Mouse (Mus musculus) central nervous system, embryonic 18 days (tissue): ENCODE results near the gene Gm8773. TPM values are rescaled to one million over a fixed set of nuclear protein-coding genes. Genes with fewer than 3 reads are reported as not detected.

Experiments used
- polyA plus RNA-seq: library from polyadenylated mRNA; depleted of rRNA; stranded (reverse); fragments of >200 nt; gene quantifications from 2 replicates; pipeline ENCODE4 v1.2.3, GENCODE M21; 2012; rRNA removed

Gene Gm8773
- polyA plus RNA-seq = 11.0 and 13.1 TPM in 2 replicates

DNA sequence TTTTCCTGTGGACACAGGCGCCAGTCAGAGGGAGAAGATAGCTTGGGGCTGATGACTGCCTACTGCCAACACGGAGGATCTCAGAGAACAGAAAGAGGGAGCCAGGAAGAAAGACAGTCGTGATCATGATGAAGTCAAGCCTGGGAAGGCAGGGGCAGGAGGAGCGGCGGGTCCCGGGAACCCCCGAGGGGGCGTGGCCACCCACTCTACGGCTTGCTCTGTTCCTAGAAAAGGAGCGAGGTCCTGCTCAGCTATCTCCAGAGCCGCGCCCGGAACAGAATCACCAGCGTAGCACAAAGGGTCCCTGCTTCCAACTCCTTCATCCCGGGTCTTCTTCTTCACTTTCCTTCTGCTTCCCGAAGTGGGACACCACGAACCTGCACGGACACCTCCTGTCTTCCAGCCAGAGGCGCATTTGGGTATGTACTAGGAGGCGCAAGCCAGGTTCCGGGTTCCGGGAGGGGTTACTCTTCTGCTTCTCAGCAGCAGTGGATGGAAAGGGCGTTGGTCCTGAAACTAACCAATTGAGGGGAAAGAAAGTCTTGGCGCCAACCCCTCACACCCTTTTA, at the start of gene Gm8773:
Gm8773 (plus strand) TSS at position 51 of the 569 bp plus-strand sequence.

DNA sequence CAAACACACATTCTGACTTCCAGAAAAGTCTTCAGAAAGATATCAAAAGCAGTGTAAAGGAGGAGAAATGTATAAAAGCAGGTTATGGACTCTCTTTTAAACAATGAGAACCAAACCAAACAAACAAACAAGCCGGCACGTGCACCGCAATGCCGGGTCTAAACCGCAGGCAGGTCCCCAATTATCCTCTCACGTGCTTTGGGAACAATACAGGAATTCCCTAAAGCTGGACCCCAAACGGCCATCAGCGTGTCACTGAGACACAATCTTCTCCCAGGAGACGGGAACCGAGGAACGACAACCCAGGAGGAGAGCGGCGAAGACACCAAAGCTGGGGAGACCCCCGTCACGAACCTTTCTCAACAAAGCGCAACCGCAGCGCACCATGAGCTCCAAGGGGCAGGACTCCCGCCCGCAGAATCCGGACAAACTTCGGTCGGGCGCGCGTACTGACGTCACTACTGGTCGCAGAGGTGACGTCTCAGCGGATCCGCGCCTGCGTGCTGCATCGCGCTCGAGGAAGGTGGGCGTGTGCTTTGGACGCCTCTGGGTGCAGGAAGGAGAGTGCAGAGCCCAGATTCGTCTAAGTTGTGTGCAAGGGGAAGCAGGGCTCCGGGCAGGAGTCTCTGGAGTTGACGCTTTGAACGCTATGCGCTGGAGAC, 14.4 kb upstream of the Gm8773 start, which contains the start of gene Gtpbp10:
Gtpbp10 (minus strand) TSS at position 460 of the 662 bp plus-strand sequence.

Other genes with a start within 250 kb of the Gm8773 start
- 27.1 and 30.1 TPM in 2 replicates for gene Cdk14, start 153.5 kb upstream of the Gm8773 start, polyA plus RNA-seq
- gene 1700015F17Rik, start 94.7 kb upstream of the Gm8773 start, polyA plus RNA-seq = 0.11 TPM in 1 of 2 replicates, not detected in the other
- 18.0 and 19.1 TPM in 2 replicates for gene Cldn12, start 58.8 kb upstream of the Gm8773 start, polyA plus RNA-seq
- 15.3 and 16.5 TPM in 2 replicates for gene Gtpbp10, start 14.3 kb upstream of the Gm8773 start, polyA plus RNA-seq
- gene Cfap69, start 90.4 kb downstream of the Gm8773 start, polyA plus RNA-seq = 16.4 and 18.6 TPM in 2 replicates
- gene Steap2, start 120.8 kb downstream of the Gm8773 start, polyA plus RNA-seq = 3.3 and 4.1 TPM in 2 replicates
- gene Steap1, start 175.5 kb downstream of the Gm8773 start, polyA plus RNA-seq = 1.0 and 1.1 TPM in 2 replicates